Mouse (Mus musculus): ENCODE results near the gene Parva. TPM values are rescaled to one million over a fixed set of nuclear protein-coding genes. Genes with fewer than 3 reads are reported as not detected.
A peak's percentile ranks its signal among the peaks of the same experiment; 100 is the strongest.

Gene Parva
- polyA plus RNA-seq, 1 experiment from 2014 or later, result 112 TPM

- ATAC-seq (ENCODE audit: insufficient number of reproducible peaks, insufficient read depth, low FRiP score, low TSS enrichment), result no peak
- no peak overlapping the region for H3K9ac ChIP-seq
- H3K4me2 ChIP-seq (replicated peaks), result no peak overlapping the region
- peaks cover 35% of the 10 kb centered on the region for H3K4me1 ChIP-seq
- no peak overlapping the region for H3K4me3 ChIP-seq
- no peaks in the 10 kb centered on the region for H3K36me3 ChIP-seq
- H3K9me3 ChIP-seq, result no peaks in the 10 kb centered on the region
- H3K27ac ChIP-seq, result no peak overlapping the region
- 86% methylated on average over 4 of the region's 4 CpGs for WGBS
- H3K27me3 ChIP-seq, result no peaks in the 10 kb centered on the region
These were observed 30.1 kb downstream of the Parva start for GRCm38 (mm10) chr7:112457373-112457772.

GRCm38 (mm10) chr7:112457920-112458319 is 30.6 kb downstream of the Parva start:
- H3K27ac ChIP-seq, result no peak overlapping the region
- H3K4me2 ChIP-seq (replicated peaks), result no peak overlapping the region
- H3K9ac ChIP-seq, result no peak overlapping the region
- peaks cover 40% of the 10 kb centered on the region for H3K4me1 ChIP-seq
- no peak for ATAC-seq (ENCODE audit: insufficient number of reproducible peaks, insufficient read depth, low FRiP score, low TSS enrichment)
- no peaks in the 10 kb centered on the region for H3K9me3 ChIP-seq
- H3K36me3 ChIP-seq, result no peaks in the 10 kb centered on the region
- WGBS, result 86% methylated on average over 4 of the region's 4 CpGs
- H3K4me3 ChIP-seq, result no peak overlapping the region
- H3K27me3 ChIP-seq, result no peaks in the 10 kb centered on the region

GRCm38 (mm10) chr7:112458440-112458839 is 31.1 kb downstream of the Parva start:
- Histone ChIP-seq H3K27ac (no peak overlapping the region), H3K36me3 (no peaks in the 10 kb centered on the region), H3K27me3 (no peaks in the 10 kb centered on the region), H3K4me3 (no peak overlapping the region), H3K4me1 (peaks cover 45% of the 10 kb centered on the region), H3K4me2 (replicated peaks) (no peak overlapping the region), H3K9ac (no peak overlapping the region), H3K9me3 (no peaks in the 10 kb centered on the region)
- 54% methylated on average over 5 of the region's 5 CpGs for WGBS
- ATAC-seq (ENCODE audit: insufficient number of reproducible peaks, insufficient read depth, low FRiP score, low TSS enrichment), result 0 out of 2 replicates have a peak, but pooled peaks have one; percentile 17

- peak overlapping the region; percentile 14; the same call in 1 of the 2 replicates for H3K4me2 ChIP-seq (replicated peaks)
- H3K27me3 ChIP-seq, result no peaks in the 10 kb centered on the region
- no peaks in the 10 kb centered on the region for H3K36me3 ChIP-seq
- H3K27ac ChIP-seq, result peak overlapping the region; percentile 73
- H3K9me3 ChIP-seq, result no peaks in the 10 kb centered on the region
- ATAC-seq (ENCODE audit: insufficient number of reproducible peaks, insufficient read depth, low FRiP score, low TSS enrichment), result no peak
- H3K9ac ChIP-seq, result 0 out of 2 replicates have a peak overlapping the region, but pooled peaks have one; percentile 15
- no peak overlapping the region for H3K4me3 ChIP-seq
- 2% methylated on average over 2 of the region's 2 CpGs for WGBS
- H3K4me1 ChIP-seq, result peaks cover 50% of the 10 kb centered on the region
These were observed 35.8 kb downstream of the Parva start for GRCm38 (mm10) chr7:112463074-112463473.

- WGBS, result 70% methylated on average over 3 of the region's 3 CpGs
- no peak overlapping the region for H3K27ac ChIP-seq
- H3K4me2 ChIP-seq (replicated peaks), result no peak overlapping the region
- H3K36me3 ChIP-seq, result no peaks in the 10 kb centered on the region
- H3K4me3 ChIP-seq, result no peak overlapping the region
- H3K4me1 ChIP-seq, result peaks cover 54% of the 10 kb centered on the region
- H3K9me3 ChIP-seq, result no peaks in the 10 kb centered on the region
- ATAC-seq (ENCODE audit: insufficient number of reproducible peaks, insufficient read depth, low FRiP score, low TSS enrichment), result no peak
- H3K9ac ChIP-seq, result no peak overlapping the region
- H3K27me3 ChIP-seq, result no peaks in the 10 kb centered on the region
These were observed 38.6 kb downstream of the Parva start for GRCm38 (mm10) chr7:112465920-112466319.

- Histone ChIP-seq H3K9ac (no peak overlapping the region), H3K27me3 (no peaks in the 10 kb centered on the region), H3K4me1 (peaks cover 62% of the 10 kb centered on the region), H3K36me3 (no peaks in the 10 kb centered on the region), H3K27ac (peak overlapping the region; percentile 91), H3K4me3 (no peak overlapping the region), H3K4me2 (replicated peaks) (no peak overlapping the region), H3K9me3 (no peaks in the 10 kb centered on the region)
- WGBS, result 66% methylated on average over 3 of the region's 3 CpGs
- no peak for ATAC-seq (ENCODE audit: insufficient number of reproducible peaks, insufficient read depth, low FRiP score, low TSS enrichment)
These were observed 39.5 kb downstream of the Parva start for GRCm38 (mm10) chr7:112466786-112467185.

- Histone ChIP-seq H3K4me1 (peaks cover 61% of the 10 kb centered on the region), H3K9ac (no peak overlapping the region), H3K4me3 (no peak overlapping the region), H3K27ac (peak overlapping the region; percentile 91), H3K27me3 (no peaks in the 10 kb centered on the region), H3K4me2 (replicated peaks) (no peak overlapping the region), H3K9me3 (no peaks in the 10 kb centered on the region), H3K36me3 (no peaks in the 10 kb centered on the region)
- 15% methylated on average over 11 of the region's 11 CpGs for WGBS
- ATAC-seq (ENCODE audit: insufficient number of reproducible peaks, insufficient read depth, low FRiP score, low TSS enrichment), result peak; percentile 92
These were observed 40.4 kb downstream of the Parva start for GRCm38 (mm10) chr7:112467687-112468111.

GRCm38 (mm10) chr7:112469817-112470216 is 42.5 kb downstream of the Parva start:
- H3K27me3 ChIP-seq, result no peaks in the 10 kb centered on the region
- WGBS, result 36% methylated on average over 5 of the region's 5 CpGs
- no peaks in the 10 kb centered on the region for H3K9me3 ChIP-seq
- no peak overlapping the region for H3K27ac ChIP-seq
- H3K4me1 ChIP-seq, result peaks cover 61% of the 10 kb centered on the region
- no peak overlapping the region for H3K4me3 ChIP-seq
- no peak overlapping the region for H3K9ac ChIP-seq
- no peak overlapping the region for H3K4me2 ChIP-seq (replicated peaks)
- no peak for ATAC-seq (ENCODE audit: insufficient number of reproducible peaks, insufficient read depth, low FRiP score, low TSS enrichment)
- no peaks in the 10 kb centered on the region for H3K36me3 ChIP-seq

GRCm38 (mm10) chr7:112471316-112471715 is 44.0 kb downstream of the Parva start:
- H3K4me2 ChIP-seq (replicated peaks), result no peak overlapping the region
- H3K27me3 ChIP-seq, result no peaks in the 10 kb centered on the region
- peaks cover 61% of the 10 kb centered on the region for H3K4me1 ChIP-seq
- no peak overlapping the region for H3K4me3 ChIP-seq
- no peak for ATAC-seq (ENCODE audit: insufficient number of reproducible peaks, insufficient read depth, low FRiP score, low TSS enrichment)
- H3K9ac ChIP-seq, result no peak overlapping the region
- 62% methylated on average over 7 of the region's 7 CpGs for WGBS
- no peaks in the 10 kb centered on the region for H3K36me3 ChIP-seq
- H3K27ac ChIP-seq, result peak overlapping the region; percentile 41; the same call in 1 of the 2 replicates
- H3K9me3 ChIP-seq, result no peaks in the 10 kb centered on the region

GRCm38 (mm10) chr7:112472024-112472707 is 44.9 kb downstream of the Parva start:
- Histone ChIP-seq H3K9ac (no peak overlapping the region), H3K4me1 (peaks cover 54% of the 10 kb centered on the region), H3K4me2 (replicated peaks) (no peak overlapping the region; the same call in 1 of the 2 replicates), H3K4me3 (no peak overlapping the region), H3K27me3 (no peaks in the 10 kb centered on the region), H3K9me3 (no peaks in the 10 kb centered on the region), H3K27ac (peak overlapping the region; percentile 63), H3K36me3 (no peaks in the 10 kb centered on the region)
- ATAC-seq (ENCODE audit: insufficient number of reproducible peaks, insufficient read depth, low FRiP score, low TSS enrichment), result no peak
- 59% methylated on average over 10 of the region's 10 CpGs for WGBS

- Histone ChIP-seq H3K4me2 (replicated peaks) (no peak overlapping the region; the same call in 1 of the 2 replicates), H3K27me3 (no peaks in the 10 kb centered on the region), H3K4me3 (no peak overlapping the region), H3K9ac (no peak overlapping the region), H3K4me1 (peaks cover 48% of the 10 kb centered on the region), H3K36me3 (no peaks in the 10 kb centered on the region), H3K9me3 (no peaks in the 10 kb centered on the region), H3K27ac (peak overlapping the region; percentile 63)
- ATAC-seq (ENCODE audit: insufficient number of reproducible peaks, insufficient read depth, low FRiP score, low TSS enrichment), result no peak
- WGBS, result 38% methylated on average over 9 of the region's 9 CpGs
These were observed 45.5 kb downstream of the Parva start for GRCm38 (mm10) chr7:112472708-112473281.
